Mouse (Mus musculus) mammary gland, adult 2 months (tissue): Measurements from ENCODE around the gene Pnma3. TPM values are rescaled to one million over a fixed set of nuclear protein-coding genes. Genes with fewer than 3 reads are reported as not detected.

Experiments used
- polyA plus RNA-seq: library from polyadenylated mRNA; depleted of rRNA; stranded (reverse); fragments of >200 nt; gene quantifications from 2 replicates; pipeline ENCODE4 v1.2.3, GENCODE M21; 2012; ENCODE audit warnings: low replicate concordance; rRNA removed

The Pnma3 gene
- polyA plus RNA-seq: 0.03 TPM in 1 of 2 replicates, not detected in the other

DNA sequence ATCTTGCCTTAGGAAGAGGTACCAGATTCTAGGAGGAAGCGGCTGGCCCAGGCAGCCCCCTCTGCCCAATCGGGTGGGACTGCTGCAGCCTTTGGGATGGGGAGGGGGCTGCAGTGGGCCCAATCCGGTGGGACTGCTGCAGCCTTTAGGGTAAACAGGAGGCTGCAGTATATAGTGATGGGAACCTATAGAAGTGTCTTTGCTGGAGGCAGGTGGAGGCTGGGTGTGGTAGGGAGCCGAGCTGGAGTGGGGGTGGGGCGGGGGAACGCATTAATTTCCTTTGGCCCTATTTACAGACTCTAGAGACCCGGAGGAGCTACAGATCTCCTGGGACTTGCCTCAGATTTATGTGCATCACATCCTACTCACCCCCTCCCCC, at the start of gene Pnma3:
Gene Pnma3, plus strand, starts transcription at position 373 of the 379 bp plus-strand sequence.

DNA sequence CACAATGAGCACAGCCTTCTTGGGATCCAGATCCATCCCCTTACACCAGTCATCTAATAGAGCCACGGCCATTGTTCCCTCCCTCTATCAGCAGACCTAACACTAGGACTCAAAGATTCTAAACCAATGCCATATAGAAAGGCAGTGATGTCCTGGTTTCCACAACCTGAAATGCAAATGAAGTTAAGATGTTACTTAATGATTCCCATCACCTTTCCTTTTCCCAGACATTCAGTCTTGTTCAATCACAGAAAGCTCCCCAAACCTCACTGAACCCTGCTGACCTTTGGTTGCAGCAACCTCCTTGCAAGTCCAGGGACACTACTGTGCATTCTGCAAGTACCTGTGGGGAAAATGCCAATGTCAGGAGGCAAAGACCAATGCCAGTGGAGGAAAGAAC, 27.6 kb upstream of the Pnma3 start, which contains the start of gene Pnma5:
Gene Pnma5, minus strand, starts transcription at position 101 of the 400 bp plus-strand sequence.

DNA sequence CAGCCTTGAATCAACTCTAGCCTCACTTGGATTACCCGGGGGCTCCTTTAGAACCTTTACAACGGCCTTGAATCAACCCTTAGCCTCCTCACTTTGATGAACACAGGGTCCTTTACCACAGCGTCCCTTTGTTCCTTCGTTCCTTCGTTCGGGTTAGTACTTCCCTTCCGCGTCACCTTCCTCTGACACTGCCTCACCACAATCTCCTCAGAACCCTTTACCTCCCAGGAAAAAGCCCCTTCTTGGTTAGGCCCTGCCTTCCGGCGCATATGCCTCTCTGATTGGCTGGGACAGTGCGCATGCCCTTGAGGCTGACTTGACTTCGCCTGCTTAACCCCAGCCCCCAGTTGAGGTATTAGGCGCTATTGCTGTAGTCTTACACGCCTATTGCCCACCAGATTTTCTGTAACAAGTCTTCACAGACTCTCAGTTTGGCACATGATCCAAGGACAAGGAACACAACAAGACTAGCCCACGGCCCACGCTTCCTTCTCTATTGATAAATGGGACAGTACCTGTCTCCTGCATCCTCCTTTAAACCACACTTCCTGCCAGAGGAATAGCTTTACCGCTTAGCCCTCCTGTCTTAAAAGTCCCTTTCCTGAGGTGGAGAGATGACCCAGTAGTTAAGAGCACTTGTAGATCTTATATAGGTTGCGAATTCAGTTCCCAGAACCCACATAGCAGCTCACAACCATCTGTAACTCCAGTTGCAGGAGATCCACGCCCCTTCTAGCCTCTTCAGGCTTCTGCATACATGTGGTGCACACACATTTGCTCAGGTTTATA, 17.9 kb downstream of the Pnma3 start, which contains the start of gene Xlr4a:
Gene Xlr4a, minus strand, starts transcription at position 212 of the 789 bp plus-strand sequence.

DNA sequence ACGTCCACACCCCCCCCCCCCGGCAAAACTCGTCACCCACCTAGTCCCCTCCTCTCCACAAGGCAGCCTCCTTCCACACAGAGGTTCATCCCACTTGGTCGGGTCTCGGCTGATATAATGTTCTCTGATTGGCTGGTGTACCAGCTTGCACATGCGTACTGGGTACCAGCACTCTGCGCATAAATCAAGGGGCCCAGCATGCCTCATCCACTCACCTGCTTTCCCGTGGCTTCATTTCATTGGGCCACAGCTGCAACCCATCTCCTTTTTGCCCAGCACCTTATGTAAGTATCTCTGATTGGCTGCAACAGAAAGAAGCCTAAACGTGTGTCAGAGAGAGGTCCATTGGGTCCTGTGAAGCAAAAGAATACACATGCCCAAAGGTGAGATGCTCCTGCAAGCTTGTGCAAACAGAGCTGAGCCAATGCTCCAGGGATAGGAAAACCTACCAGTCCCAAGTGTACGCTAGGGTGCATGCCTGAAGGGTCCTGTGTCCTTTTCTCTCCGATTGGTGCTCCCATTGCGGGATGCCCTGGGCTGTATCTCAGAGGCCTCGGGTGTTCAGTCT, 32.4 kb downstream of the Pnma3 start, which contains the start of gene Xlr3a:
Gene Xlr3a, minus strand, starts transcription at position 155 of the 568 bp plus-strand sequence.

DNA sequence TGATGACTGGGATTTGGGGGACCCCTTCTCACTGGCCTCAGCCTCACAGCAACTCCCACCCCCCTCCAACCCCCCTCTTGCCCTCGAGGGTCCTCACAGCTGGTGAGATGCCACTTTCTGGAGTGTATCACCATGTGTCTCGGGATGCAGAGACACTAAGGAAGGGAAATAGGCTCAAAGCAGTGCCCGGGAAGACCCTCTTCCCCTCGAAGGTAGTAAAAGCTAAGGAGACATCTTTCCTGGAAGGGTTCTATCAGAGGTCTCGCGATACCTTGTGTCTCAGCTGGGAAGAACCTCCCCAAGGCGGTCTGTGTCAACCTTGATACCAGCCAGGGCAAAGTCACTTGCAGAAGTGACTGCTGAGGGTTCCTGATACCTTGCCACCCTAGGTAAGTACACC, 52.2 kb downstream of the Pnma3 start, which contains the start of gene Gm14685:
Gene Gm14685, plus strand, starts transcription at position 301 of the 400 bp plus-strand sequence.

Other genes starting within 250 kb of the Pnma3 start
- 0.06 and 0.19 TPM in 2 replicates for gene Gabrq, start 239.6 kb upstream of the Pnma3 start, polyA plus RNA-seq
- gene Cetn2, start 146.4 kb upstream of the Pnma3 start, polyA plus RNA-seq: 2.6 and 9.7 TPM in 2 replicates
- 21.6 and 59.0 TPM in 2 replicates for gene Nsdhl, start 146.2 kb upstream of the Pnma3 start, polyA plus RNA-seq
- gene Zfp185, start 77.4 kb upstream of the Pnma3 start, polyA plus RNA-seq: 4.6 and 10.3 TPM in 2 replicates
- not detected in 2 replicates for gene Pnma5, start 27.7 kb upstream of the Pnma3 start, polyA plus RNA-seq
- 0.19 and 0.62 TPM in 2 replicates for gene Xlr4a, start 17.7 kb downstream of the Pnma3 start, polyA plus RNA-seq
- gene Xlr3a, start 32.3 kb downstream of the Pnma3 start, polyA plus RNA-seq: 0.19 TPM in 1 of 2 replicates, not detected in the other
- gene Gm14685, start 52.3 kb downstream of the Pnma3 start, polyA plus RNA-seq: 0.07 and 0.17 TPM in 2 replicates
- gene Xlr5b, start 84.0 kb downstream of the Pnma3 start, polyA plus RNA-seq: not detected in 2 replicates
- gene DXBay18, start 84.7 kb downstream of the Pnma3 start, polyA plus RNA-seq: not detected in 2 replicates
- gene Spin2d, start 112.2 kb downstream of the Pnma3 start, polyA plus RNA-seq: not detected in 2 replicates
- 0.75 and 3.2 TPM in 2 replicates for gene Xlr3b, start 127.4 kb downstream of the Pnma3 start, polyA plus RNA-seq
- 1.4 and 2.4 TPM in 2 replicates for gene Xlr4b, start 149.5 kb downstream of the Pnma3 start, polyA plus RNA-seq
- gene F8a, start 163.5 kb downstream of the Pnma3 start, polyA plus RNA-seq: 10.8 and 30.5 TPM in 2 replicates
- gene Xlr4c, start 178.3 kb downstream of the Pnma3 start, polyA plus RNA-seq: 0.72 and 1.3 TPM in 2 replicates
- 0.13 TPM in 1 of 2 replicates, not detected in the other for gene Xlr3c, start 200.6 kb downstream of the Pnma3 start, polyA plus RNA-seq
- not detected in 2 replicates for gene Xlr5a, start 228.2 kb downstream of the Pnma3 start, polyA plus RNA-seq
- 0.17 and 0.26 TPM in 2 replicates for gene Xlr5c, start 228.2 kb downstream of the Pnma3 start, polyA plus RNA-seq